Mouse (Mus musculus) CD4-positive, CD25-positive, alpha-beta regulatory T cell, adult 4 months (primary cell): ENCODE results near the gene Olfr1377. TPM values are rescaled to one million over a fixed set of nuclear protein-coding genes. Genes with fewer than 3 reads are reported as not detected.

Source experiments
- polyA plus RNA-seq, 2 experiments: library from polyadenylated mRNA; unstranded; fragments of 100-300 nt; shearing (Covaris generic); gene quantifications; one replicate each; pipeline ENCODE4 v1.2.1; 2017

The Olfr1377 gene
- polyA plus RNA-seq, 2 experiments from 2014 or later: not detected

Other genes starting within 250 kb of the Olfr1377 start
- gene Zfp354c, start 154.2 kb upstream of the Olfr1377 start, polyA plus RNA-seq: 1 to 10 TPM; 1.3 to 2.0 TPM
- gene Zfp879, start 140.4 kb upstream of the Olfr1377 start, polyA plus RNA-seq: not detected
- gene Grm6, start 131.3 kb upstream of the Olfr1377 start, polyA plus RNA-seq: not detected
- gene Zfp454, start 94.3 kb upstream of the Olfr1377 start, polyA plus RNA-seq: not detected
- gene Zfp2, start 65.8 kb upstream of the Olfr1377 start, polyA plus RNA-seq: 1 to 10 TPM in 1 of 2 experiments, under 1 TPM in 1; 0.81 to 1.5 TPM
- not detected for gene Zfp354b, start 50.3 kb upstream of the Olfr1377 start, polyA plus RNA-seq
- not detected for gene 4933414I15Rik, start 38.2 kb upstream of the Olfr1377 start, polyA plus RNA-seq
- gene Prop1, start 28.2 kb upstream of the Olfr1377 start, polyA plus RNA-seq: not detected
- gene Olfr1378, start 15.4 kb upstream of the Olfr1377 start, polyA plus RNA-seq: not detected
- not detected for gene Olfr51, start 21.6 kb downstream of the Olfr1377 start, polyA plus RNA-seq
- gene Olfr54, start 32.3 kb downstream of the Olfr1377 start, polyA plus RNA-seq: under 1 TPM in 1 of 2 experiments, not detected in 1; 0.08 TPM
- not detected for gene Olfr1375, start 66.1 kb downstream of the Olfr1377 start, polyA plus RNA-seq
- not detected for gene Zfp354a, start 77.3 kb downstream of the Olfr1377 start, polyA plus RNA-seq
- gene Gm12569, start 238.5 kb downstream of the Olfr1377 start, polyA plus RNA-seq: not detected